Mouse (Mus musculus) neural tube, embryonic 10.5 days (tissue): ENCODE data around the gene D10Wsu102e.

Experiments used
- DNase-seq: peaks from one replicate; pipeline ENCODE4 v3.0.0-alpha.2; 2017; ENCODE audit warnings: low spot score; ENCODE audit errors: extremely low spot score

Gene D10Wsu102e

GRCm38 (mm10) chr10:83536436-83536835, 176.4 kb downstream of the D10Wsu102e start:
- no peak for DNase-seq
